Mouse (Mus musculus) adrenal gland, postnatal 25 days (tissue): ENCODE results near the gene Asz1. TPM values are rescaled to one million over a fixed set of nuclear protein-coding genes. Genes with fewer than 3 reads are reported as not detected.

ENCODE experiments used
- DNase-seq: peaks from one replicate; pipeline ENCODE4 v3.0.0; 2021; ENCODE audit warnings: mixed read lengths
- long read RNA-seq: library from polyadenylated mRNA; stranded (forward); transcript quantifications from one replicate; pipeline ENCODE4 v2.0.0, GENCODE M21; 2021
- total RNA-seq: library from RNA; stranded (reverse); gene quantifications from 2 replicates; pipeline ENCODE4 v1.2.3, GENCODE M21; 2021

Gene Asz1
- total RNA-seq = not detected in 2 replicates
- long read RNA-seq = 0 reads

DNA sequence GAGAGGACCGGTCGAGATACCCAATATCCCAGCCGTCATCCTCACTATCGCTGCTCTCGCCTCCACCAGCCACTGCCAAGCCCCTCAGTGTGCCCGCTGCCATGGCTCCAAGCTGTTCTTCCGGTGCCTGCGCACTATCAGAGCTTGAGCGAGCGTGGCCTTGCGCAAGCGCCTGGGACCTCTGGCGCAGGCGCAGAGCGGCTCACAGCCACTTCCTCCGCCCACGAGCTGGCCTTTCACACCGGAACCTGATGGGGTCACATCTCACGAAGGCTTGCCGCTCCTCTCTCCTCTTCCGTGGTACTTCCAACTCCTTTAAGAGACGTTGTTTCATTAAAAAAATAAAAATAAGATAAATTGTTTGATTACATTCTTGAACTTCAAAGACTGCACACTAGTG is at the start of gene Asz1:
Asz1 (minus strand) TSS at position 128 of the 400 bp plus-strand sequence.
- no peak for DNase-seq

- DNase-seq = no peak
These were observed 44.2 kb upstream of the Asz1 start for GRCm38 (mm10) chr6:18153031-18153430.

DNA sequence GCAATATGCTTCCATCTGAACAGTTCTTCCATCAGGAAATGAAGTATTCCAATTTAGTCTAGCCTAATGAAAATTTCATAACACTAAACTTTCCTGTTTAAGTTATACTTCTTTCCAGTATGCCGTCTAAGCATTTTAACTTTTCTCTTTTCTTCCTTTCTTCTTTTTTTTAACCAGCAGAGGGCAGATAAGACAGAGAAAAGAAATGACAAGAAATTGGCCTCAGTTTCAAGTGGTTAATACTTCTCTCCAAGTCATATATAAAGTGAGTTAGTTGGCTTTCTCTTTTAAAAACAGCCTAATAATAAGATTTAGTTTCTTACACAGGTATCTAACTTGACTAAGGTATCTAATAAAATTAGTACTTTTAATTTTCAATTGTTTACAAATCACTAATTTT is 26.4 kb upstream of the Asz1 start:
- DNase-seq = no peak

- no peak for DNase-seq
These were observed 19.2 kb upstream of the Asz1 start for GRCm38 (mm10) chr6:18128059-18128458.

GRCm38 (mm10) chr6:18127206-18127983 is 18.5 kb upstream of the Asz1 start:
- DNase-seq = no peak

GRCm38 (mm10) chr6:18096861-18097260 is 12.0 kb downstream of the Asz1 start:
- DNase-seq = no peak

DNA sequence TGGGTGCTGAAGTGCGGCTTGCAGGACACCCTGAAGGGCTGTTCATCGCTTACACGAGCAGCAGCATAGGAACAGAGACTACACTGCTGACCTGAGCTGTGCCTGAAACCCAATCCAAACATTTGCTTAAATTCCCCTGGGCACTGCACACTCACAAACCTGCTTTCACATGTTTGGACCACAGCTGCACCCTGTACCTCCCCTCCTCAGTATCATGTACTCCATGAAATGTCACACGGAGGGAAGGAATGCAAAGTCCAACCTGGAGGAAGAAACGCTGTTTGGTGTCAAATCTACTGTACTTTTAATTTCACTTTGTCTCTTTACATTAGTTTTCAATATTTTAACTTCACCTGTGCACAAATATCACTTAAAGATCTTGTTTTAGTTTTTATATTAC is 19.8 kb downstream of the Asz1 start:
- no peak for DNase-seq

GRCm38 (mm10) chr6:18087160-18087804 is 21.6 kb downstream of the Asz1 start:
- DNase-seq = no peak

DNA sequence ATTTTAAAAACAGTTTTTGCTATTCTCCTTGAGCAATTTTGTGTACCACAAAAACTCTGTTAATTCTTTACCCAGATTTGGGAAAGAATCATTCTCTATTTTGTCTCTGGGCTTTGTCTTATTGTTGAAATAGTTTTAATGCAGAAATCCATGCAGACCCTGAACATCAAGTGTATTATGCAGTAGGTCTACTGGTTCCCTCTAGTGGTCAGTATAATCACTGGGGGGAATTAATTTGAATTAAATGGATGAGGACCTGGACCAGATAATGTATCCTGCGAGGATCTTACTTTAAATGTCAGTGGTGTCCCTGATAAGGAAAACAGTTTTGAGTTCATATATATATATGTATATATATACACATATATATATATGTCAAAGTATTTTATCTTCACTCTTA is 30.2 kb downstream of the Asz1 start:
- DNase-seq = no peak

DNA sequence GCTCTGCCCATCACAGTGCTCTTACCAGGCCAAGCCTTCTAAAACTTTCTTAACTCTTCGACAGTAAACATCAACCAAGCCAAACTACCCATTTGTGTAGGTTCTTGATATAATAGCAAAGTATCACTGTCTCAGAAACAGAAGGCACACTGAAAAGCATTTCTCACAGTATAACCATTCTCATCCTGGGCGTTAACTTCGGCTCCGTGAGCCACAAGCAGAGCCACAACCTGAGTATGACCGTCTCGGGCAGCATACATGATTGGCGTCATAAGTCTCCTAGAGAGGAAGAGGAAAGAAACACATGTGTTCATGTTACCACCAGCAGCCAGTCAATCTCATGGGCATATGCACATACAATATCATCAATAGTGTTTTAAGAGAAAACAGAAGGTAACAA is 31.9 kb downstream of the Asz1 start:
- no peak for DNase-seq

GRCm38 (mm10) chr6:18076577-18076976 is 32.3 kb downstream of the Asz1 start:
- DNase-seq = no peak

DNA sequence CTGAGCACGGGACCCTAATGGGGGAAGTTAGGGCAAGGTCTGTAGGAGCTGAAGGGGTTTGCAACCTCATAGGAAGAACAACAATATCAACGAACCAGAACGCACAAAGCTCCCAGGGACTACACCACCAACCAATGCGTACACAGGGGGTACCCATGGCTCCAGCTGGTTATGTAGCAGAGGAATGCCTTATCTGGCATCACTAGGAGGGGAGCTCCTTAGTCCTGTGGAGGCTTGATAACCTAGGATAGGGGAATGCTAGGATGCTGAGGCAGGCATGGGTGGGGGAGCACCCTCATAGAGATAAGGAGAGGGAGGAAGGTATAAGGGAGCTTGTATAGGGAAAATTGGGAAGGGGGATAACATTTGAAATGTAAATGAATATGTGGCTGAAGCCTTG is 51.0 kb downstream of the Asz1 start:
- DNase-seq = no peak

GRCm38 (mm10) chr6:18051702-18052101 is 57.2 kb downstream of the Asz1 start:
- DNase-seq = no peak

- no peak for DNase-seq
These were observed 64.6 kb downstream of the Asz1 start for GRCm38 (mm10) chr6:18044299-18044698.

DNA sequence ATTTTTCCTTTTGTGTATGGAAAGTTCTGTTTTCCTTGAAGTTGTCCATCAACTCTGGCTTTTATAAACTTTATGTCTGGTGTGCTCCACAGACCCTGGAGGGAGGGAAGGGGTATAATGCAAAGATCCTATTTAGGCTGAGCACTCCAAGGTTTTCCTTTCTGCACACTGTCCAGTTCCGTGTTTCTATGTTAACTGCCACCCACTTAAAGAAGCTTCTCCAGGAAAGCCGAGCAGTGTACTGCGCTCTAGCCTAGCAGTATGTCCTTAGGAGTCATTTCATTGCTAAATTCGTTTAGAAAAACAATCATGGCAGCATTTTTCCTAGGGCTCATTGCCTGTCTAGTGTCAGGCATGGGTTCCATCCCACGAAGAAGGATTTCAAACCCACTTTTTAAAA is 65.7 kb downstream of the Asz1 start:
- DNase-seq = no peak

DNA sequence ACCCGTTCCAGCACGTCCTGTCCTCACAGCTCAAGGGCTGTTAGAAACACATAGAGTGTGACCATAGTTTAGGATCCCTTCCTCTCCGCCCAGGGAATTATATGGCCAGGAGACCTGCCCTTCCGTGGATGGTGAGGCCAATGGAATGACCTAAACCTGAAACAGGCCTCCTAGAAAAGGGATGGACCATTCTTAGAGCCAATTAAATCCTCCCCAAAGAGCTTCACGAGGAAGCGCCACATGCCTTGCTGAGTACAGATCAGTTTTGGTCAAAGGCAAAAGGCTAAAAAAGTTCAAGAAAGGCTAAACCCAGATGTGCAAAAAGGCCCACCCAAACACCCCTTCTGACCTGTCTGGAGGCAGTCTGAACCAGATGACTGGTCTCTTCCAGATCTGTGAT is 76.6 kb downstream of the Asz1 start:
- DNase-seq = no peak

DNA sequence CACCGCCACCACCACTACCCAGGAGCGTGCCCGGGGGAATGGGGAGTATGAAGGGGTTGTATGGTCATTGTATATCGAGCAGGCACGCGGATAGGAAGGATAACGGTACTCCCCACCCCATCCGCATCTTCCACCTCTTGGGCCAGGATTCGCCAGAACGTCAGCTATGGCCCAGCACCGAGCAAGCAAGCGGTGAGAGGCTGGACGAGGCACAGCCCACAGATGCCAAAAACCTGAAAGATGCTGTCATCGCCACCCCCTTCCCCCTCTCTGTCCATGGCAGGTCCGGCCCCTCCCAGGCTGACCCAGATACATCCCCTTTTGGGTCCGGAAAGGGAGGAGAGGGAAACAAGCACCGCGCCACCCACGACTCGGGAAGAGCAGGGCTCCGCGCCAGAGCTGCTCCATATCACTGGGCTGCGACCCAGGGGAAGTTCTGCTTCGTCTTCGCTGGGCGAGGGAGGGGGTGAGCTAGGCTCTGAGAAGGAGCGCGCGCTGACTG is 77.3 kb downstream of the Asz1 start:
- peak; percentile 49 for DNase-seq

- DNase-seq = no peak
These were observed 77.9 kb downstream of the Asz1 start for GRCm38 (mm10) chr6:18030868-18031508.

GRCm38 (mm10) chr6:18029746-18030656 is 78.9 kb downstream of the Asz1 start, which contains the start of gene Wnt2:
Wnt2 (minus strand) TSS chr6:18030585.
- no peak for DNase-seq

- DNase-seq = no peak
These were observed 84.6 kb downstream of the Asz1 start for GRCm38 (mm10) chr6:18024133-18024794.

DNA sequence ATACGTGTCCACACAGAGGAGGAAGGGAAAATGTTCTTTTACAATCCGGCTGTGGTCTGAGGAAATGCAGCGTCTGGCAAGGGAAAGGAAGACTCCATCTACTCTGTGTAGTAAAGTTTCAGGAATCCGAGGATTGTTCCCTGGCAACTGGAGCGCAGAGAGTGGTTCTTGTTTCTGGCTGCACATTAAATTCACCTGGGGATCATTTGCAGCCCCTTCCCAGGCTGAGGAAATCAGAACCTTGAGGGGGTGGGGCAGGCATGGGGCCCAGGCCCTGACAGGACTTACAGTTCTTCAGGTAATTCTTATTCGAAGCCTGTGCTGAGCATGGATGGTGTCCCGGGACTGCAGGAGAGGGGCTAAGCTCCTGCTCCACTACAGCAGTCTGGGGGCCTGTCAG is 95.5 kb downstream of the Asz1 start:
- no peak for DNase-seq

DNA sequence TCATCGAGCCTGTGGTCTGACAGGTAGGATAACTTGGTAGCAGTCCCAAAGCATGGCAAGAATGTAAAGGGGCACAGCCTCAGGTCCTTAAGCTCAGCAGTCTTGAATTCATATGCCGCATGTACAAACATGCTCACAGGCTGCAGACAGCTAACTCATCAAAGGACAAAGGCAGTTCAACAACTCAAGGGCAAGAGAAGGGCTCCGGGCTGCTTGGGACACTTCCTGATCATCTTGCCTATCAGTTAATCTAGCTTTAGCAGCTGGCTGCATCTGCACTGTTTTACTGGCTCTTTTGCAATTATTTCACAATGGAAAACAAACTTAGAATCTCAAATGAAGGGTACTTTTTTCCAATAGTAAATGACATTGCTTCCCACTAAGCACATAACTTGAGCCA is 101.5 kb downstream of the Asz1 start:
- DNase-seq = no peak
